Mouse (Mus musculus): Measurements from ENCODE around the gene Chd2. TPM values are rescaled to one million over a fixed set of nuclear protein-coding genes. Genes with fewer than 3 reads are reported as not detected.

The Chd2 gene
- polyA plus RNA-seq, 2 experiments, result 55.6 to 56.5 TPM

- Histone ChIP-seq H3K36me3 (ENCODE audit: control insufficient read depth, insufficient read depth, low read length) (peaks cover 7% of the 10 kb centered on the region; the same call in 1 of the 2 replicates), H3K4me1 (ENCODE audit: control insufficient read depth, insufficient read depth, low read length) (peaks cover 11% of the 10 kb centered on the region), H3K27me3 (ENCODE audit: control insufficient read depth, insufficient read depth, low read length) (no peaks in the 10 kb centered on the region), H3K9me3 (ENCODE audit: control insufficient read depth, low read length) (no peaks in the 10 kb centered on the region), H3K4me2 (replicated peaks; ENCODE audit: low read depth, low read length, severe bottlenecking) (peak overlapping the region; percentile 62), H3K9ac (ENCODE audit: low read depth, low read length, severe bottlenecking) (peak overlapping the region; percentile 100), H3K4me3 (replicated peaks; ENCODE audit: low read length) (peak overlapping the region; percentile 100), H3K27ac (replicated peaks; ENCODE audit: low read depth, low read length) (peak overlapping the region; percentile 100)
- ATAC-seq (ENCODE audit: low FRiP score, low read depth) (no peak), DNase-seq (ENCODE audit: low spot score) (peak; percentile 49)
- no peak for TF ChIP-seq POLR2A (IDR thresholded peaks at IDR 0.05; ENCODE audit: borderline replicate concordance, extremely low read depth, insufficient read depth, insufficient read length)
- WGBS, result under 1% methylated on average over 25 of the region's 25 CpGs
Measured at GRCm38 (mm10) chr7:73556688-73557667, 15.3 kb upstream of the Chd2 start.

DNA sequence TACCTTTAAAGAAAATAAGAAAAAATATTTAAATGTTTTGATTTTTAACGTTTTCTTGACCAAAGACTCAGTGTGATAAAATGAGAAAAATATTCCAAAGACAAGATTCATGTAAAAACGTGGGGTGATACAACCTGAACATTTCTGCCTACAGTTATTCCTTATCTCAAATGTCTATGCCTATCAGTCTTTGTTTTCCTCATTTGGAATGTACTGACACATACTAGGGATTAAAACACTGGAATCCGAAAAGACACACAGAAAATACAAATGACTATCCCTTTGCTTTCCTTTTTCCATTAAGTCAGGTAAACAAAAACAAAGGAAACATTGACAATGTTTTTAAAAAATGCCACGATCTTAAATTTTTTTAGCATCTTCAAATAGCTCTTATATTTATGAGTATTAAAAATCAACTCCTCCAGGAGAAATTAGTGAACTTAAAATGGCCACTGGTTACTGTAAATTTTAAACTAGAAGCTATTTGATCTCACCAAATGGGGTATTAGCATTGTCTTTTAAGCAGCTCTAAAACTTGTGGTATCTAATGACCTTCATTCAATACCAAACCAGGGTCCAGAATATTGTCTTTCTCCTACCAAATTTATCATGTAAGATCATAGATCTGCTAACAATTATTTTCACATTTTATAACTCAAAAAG, 14.4 kb upstream of the Chd2 start:
- H3K27me3 ChIP-seq (ENCODE audit: control insufficient read depth, insufficient read depth, low read length), result no peaks in the 10 kb centered on the region
- DNase-seq (ENCODE audit: low spot score) (no peak), ATAC-seq (ENCODE audit: low FRiP score, low read depth) (no peak)
- H3K4me1 ChIP-seq (ENCODE audit: control insufficient read depth, insufficient read depth, low read length), result peaks cover 11% of the 10 kb centered on the region
- H3K27ac ChIP-seq (replicated peaks; ENCODE audit: low read depth, low read length), result peak overlapping the region; percentile 100; the same call in 1 of the 2 replicates
- peak overlapping the region; percentile 100 for H3K9ac ChIP-seq (ENCODE audit: low read depth, low read length, severe bottlenecking)
- H3K4me3 ChIP-seq (replicated peaks; ENCODE audit: low read length), result peak overlapping the region; percentile 100
- H3K4me2 ChIP-seq (replicated peaks; ENCODE audit: low read depth, low read length, severe bottlenecking), result peak overlapping the region; percentile 62
- 12% methylated on average over 4 of the region's 4 CpGs for WGBS
- H3K9me3 ChIP-seq (ENCODE audit: control insufficient read depth, low read length), result no peaks in the 10 kb centered on the region
- TF ChIP-seq POLR2A (IDR thresholded peaks at IDR 0.05; ENCODE audit: borderline replicate concordance, extremely low read depth, insufficient read depth, insufficient read length), result no peak
- H3K36me3 ChIP-seq (ENCODE audit: control insufficient read depth, insufficient read depth, low read length), result peaks cover 7% of the 10 kb centered on the region; the same call in 1 of the 2 replicates

DNA sequence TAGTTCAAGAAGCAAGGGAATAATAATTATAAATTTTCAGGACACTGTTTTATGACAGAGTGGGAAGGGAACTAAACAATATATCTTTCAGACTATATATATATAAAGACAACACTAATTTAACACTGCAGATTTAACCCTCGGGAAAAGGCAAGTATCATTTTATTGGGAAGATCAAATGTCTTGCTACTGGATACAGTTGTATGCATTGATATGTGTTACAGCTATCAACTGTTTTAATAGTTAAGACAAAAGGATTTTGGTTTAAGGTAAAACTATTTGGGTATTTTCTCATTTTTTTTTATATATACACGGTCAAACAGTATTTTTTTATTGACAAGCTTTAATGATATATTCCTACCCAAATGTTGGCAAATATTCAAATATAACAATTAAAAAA, 13.2 kb upstream of the Chd2 start:
- H3K27ac ChIP-seq (replicated peaks; ENCODE audit: low read depth, low read length), result no peak overlapping the region
- H3K9ac ChIP-seq (ENCODE audit: low read depth, low read length, severe bottlenecking), result no peak overlapping the region
- H3K36me3 ChIP-seq (ENCODE audit: control insufficient read depth, insufficient read depth, low read length), result peaks cover 15% of the 10 kb centered on the region
- peaks cover 8% of the 10 kb centered on the region for H3K4me1 ChIP-seq (ENCODE audit: control insufficient read depth, insufficient read depth, low read length)
- no peak for TF ChIP-seq POLR2A (IDR thresholded peaks at IDR 0.05; ENCODE audit: borderline replicate concordance, extremely low read depth, insufficient read depth, insufficient read length)
- no peak for DNase-seq (ENCODE audit: low spot score)
- 25% methylated on average over 2 of the region's 2 CpGs for WGBS
- ATAC-seq (ENCODE audit: low FRiP score, low read depth), result no peak
- 0 out of 2 replicates have a peak overlapping the region, but pooled peaks have one; percentile 13 for H3K4me3 ChIP-seq (replicated peaks; ENCODE audit: low read length)
- no peaks in the 10 kb centered on the region for H3K9me3 ChIP-seq (ENCODE audit: control insufficient read depth, low read length)
- H3K27me3 ChIP-seq (ENCODE audit: control insufficient read depth, insufficient read depth, low read length), result no peaks in the 10 kb centered on the region
- H3K4me2 ChIP-seq (replicated peaks; ENCODE audit: low read depth, low read length, severe bottlenecking), result peak overlapping the region; percentile 31; the same call in 1 of the 2 replicates

DNA sequence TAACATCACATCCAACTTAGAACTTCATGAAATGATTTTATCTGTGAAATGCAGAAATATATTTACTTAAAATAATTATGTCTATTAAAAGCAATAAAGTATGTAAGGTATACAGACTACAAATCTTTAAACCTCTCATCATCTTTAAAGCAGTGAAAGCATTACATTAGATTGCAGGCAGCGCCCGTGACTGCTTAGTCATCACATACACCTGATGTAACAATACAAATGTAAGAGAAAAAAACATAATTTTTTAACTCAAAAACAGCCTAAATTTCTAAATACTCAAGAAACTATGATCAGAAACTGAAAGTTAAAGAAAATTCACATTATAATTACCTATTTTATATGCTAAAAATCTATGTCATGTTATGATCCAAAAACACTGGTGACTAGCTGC, 11.5 kb upstream of the Chd2 start:
- no peak for DNase-seq (ENCODE audit: low spot score)
- ATAC-seq (ENCODE audit: low FRiP score, low read depth), result no peak
- H3K4me3 ChIP-seq (replicated peaks; ENCODE audit: low read length), result no peak overlapping the region
- no peak overlapping the region for H3K9ac ChIP-seq (ENCODE audit: low read depth, low read length, severe bottlenecking)
- peaks cover 3% of the 10 kb centered on the region; the same call in 1 of the 2 replicates for H3K4me1 ChIP-seq (ENCODE audit: control insufficient read depth, insufficient read depth, low read length)
- 61% methylated on average over 2 of the region's 2 CpGs for WGBS
- H3K27ac ChIP-seq (replicated peaks; ENCODE audit: low read depth, low read length), result no peak overlapping the region
- H3K36me3 ChIP-seq (ENCODE audit: control insufficient read depth, insufficient read depth, low read length), result peaks cover 28% of the 10 kb centered on the region
- no peaks in the 10 kb centered on the region for H3K27me3 ChIP-seq (ENCODE audit: control insufficient read depth, insufficient read depth, low read length)
- peak overlapping the region; percentile 35; the same call in 1 of the 2 replicates for H3K4me2 ChIP-seq (replicated peaks; ENCODE audit: low read depth, low read length, severe bottlenecking)
- TF ChIP-seq POLR2A (IDR thresholded peaks at IDR 0.05; ENCODE audit: borderline replicate concordance, extremely low read depth, insufficient read depth, insufficient read length), result no peak
- no peaks in the 10 kb centered on the region for H3K9me3 ChIP-seq (ENCODE audit: control insufficient read depth, low read length)

All from limb, embryonic 14.5 days (tissue).